Mouse (Mus musculus) yolk sac, embryonic 10.5 days (tissue): ENCODE measurements around the gene Tmprss9.

Source experiments
- DNase-seq: peaks from one replicate; pipeline ENCODE4 v3.0.0-alpha.2; 2017; ENCODE audit warnings: low spot score

Gene Tmprss9

DNA sequence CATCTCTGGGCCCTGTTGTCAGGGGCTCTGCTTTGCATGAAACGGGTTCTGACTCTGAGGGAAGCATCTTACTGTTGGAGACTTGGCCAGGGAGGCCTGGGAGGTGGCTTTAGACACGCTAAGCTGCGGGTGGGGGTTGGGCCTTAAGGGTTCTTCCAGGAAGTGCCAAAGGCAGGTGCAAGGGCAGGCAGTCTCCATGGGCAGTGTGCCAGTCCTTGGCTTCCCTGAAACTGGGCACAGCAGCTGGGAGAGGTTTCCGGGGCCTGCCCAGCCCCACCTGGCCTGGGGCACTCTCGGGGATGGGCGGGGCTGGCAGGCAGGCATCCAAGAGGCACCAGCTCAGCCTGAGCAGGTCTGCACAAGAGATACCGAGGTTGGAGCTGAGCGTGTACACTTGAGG is 66.0 kb downstream of the Tmprss9 start:
- DNase-seq = no peak

DNA sequence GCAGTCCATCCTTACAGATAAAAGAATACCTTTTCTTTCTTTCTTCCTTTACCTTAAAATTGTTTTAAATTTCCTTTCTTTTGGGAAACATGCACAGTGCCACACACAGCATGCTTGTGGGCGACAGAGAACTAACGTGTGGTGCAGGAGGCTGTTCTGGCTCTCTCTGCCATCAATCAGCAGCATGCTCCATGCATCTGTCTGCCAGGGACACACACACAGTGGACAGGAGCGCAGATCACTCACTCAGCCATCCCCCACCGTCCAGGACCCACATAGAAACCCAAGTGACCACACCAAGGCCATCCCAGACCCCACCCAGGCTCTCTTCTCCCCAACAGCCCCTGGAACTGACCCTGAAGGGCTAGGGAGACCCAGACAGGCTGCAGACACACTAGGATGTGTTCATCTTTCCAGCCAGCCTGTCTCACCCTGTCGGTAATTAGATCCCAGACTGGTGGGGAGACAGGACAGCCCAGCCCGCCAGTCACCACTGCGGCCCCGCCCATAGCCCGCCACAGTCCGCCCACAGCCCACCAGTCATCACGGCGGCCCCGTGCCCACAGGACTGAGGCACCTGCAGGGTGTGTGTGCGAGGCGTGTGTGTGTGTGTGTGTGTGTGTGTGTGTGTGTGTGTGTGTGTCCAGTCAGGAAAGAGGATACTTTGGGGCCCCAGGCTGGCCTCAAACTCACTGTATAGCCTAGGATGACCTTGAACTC is 67.3 kb downstream of the Tmprss9 start:
- no peak for DNase-seq

DNA sequence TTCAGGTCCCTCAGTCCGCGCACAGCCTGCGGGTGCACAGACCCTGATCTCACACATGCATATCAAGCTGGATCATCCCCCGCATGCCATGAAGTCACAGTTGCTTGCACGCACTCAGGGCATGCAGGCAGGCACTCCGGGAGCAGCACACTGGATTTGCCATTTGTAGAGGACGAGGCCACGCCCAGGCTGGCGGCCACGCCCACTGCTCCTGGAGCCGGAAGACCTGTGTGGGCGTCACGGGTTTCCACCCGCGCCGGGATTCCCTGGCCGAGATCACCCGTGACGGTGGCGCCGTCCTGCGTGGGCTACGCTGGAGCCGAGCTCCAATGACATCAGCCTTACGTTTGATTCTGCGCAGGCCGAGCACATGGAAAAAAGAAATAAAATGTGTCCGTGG is 68.0 kb downstream of the Tmprss9 start:
- DNase-seq = peak; percentile 70

DNA sequence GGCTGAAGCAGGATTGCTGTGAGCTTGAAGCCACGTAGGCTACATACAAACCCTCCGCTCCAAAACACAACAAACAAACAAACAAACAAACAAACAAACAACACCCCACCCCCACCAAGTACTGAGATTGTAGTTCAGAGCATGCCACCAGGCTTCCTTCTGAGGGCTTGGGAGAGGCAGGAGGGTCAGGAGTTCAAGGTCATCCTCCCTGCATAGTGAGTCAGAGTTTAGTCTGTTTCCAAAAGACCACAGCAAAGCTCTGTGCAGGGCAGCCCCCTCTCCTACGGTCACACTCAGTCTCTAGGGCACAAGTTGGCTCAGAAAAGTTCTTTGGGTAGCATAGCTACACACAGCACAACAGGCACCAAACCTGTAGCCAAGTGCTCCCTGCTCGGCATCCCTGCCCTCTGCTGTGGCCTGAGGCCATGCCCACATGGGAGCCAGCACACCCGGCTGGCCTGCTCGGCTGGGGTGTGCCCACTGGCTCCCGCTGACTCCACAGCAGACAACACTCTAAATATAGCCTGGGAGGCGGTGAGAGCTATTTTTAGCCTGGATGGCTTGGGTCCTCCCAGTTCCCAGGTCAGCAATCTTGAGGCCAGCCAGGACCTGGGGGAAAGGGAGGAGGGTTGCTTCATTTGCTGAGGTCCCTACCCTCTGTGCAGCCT is 68.8 kb downstream of the Tmprss9 start:
- peak; percentile 76 for DNase-seq

DNA sequence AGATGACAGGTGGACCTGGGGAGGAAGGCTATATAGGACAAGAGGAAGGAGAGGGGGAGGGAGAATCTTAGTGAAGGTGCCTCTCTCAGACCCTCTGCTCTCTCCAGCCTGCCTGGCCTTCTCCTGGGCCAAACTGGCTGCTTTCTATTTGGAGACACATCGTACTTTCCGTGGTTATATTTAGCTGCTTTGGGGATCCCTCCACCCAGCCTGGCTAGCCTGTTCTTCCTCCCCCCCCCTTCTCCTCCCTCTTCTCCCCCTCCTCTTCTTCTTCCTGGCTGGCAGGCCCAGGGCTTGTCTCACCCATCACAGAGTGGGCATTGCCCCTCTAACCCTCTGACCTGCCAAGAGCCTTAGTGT is 69.3 kb downstream of the Tmprss9 start:
- DNase-seq = no peak

DNA sequence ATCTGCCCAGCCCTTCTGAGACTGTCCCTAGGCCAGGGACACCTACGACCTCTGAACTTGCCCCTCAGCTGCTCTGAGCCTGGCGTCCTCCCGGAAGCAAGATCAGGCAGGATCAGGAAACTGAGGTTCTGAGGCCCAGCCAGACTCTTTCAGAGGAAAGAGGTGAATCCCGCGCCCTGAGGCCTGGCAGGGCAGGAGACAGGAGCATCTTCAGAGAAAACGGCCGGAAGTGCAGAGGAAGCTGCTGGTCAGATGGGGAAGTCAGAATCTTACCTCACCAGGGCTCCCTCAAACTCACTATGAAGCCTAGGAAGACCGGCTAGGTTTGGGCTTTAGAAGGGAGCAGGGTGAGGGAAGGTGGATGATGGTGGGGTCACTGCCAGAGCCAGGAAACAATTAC is 71.3 kb downstream of the Tmprss9 start:
- DNase-seq = no peak

DNA sequence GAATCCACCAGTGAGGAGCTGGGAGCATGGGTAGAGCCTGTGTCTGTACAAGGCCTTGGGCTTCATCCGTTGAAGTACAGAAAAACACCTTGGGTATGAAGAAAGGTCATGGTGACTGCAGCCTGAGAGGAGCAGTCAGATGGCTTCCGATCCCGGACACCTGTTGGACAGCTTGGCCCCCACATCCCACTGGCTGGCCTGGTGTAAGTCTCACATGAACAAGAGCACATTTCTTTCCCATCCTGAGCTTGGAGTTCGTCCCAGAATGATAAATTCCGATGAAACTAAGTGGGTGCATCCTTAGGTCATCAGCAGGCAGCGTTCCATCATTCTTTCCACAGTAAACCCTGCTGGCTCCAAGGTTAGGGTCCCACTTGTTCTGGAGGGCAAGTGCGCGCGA is 72.1 kb downstream of the Tmprss9 start:
- DNase-seq = no peak

DNA sequence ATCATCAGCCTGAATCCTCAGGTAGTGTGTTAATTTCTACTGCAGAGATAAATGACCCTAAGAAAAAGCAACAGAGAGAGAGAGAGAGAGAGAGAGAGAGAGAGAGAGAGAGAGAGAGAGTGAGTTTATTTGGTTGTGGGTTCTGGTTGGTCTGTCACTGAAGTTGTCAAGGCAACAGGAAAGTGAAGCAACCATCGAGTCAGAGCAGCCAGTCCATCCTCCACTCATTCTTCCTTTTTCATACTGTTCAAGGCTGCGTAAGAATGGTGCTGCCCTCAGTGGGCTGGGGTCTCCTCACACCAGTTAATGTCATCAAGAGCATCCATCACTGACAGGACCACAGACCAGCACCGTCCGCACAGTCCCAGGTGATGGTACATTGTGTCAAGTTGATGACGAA is 72.6 kb downstream of the Tmprss9 start:
- no peak for DNase-seq

DNA sequence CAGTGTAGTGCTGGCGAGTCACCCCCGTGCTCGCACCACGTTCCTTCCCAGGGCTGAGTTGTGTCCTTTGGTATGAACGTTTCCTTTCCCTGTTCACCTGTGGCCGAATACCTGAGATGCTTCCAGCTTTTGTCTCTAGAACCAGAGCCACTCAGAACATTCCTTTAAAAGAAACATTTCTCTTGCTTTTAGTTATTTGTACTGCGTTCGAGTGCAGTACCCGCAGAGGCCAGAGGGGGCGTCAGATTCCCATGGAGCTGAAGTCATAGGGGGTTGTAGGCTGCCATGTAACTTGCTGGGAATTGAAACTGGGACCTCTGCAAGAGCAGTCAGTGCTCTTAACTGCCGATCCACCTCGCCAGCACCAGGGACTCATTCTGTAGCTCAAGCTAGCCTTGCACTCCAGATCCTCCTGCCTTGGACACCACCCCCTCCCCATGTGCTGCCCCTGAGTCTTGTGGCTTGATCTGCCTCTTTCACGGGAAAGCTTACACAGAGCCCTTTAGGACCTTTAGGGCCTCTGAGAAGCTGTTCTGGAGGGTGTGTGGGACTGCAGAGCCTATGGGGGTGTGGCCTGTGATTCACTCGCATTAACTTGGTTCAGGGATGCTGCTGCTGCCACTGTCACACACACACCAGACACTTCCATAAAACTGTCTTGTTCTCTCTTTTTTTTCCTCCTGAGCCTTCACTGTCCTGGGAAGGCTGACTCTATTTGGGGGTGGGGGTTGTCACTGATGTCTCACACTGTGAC is 75.2 kb downstream of the Tmprss9 start:
- no peak for DNase-seq

DNA sequence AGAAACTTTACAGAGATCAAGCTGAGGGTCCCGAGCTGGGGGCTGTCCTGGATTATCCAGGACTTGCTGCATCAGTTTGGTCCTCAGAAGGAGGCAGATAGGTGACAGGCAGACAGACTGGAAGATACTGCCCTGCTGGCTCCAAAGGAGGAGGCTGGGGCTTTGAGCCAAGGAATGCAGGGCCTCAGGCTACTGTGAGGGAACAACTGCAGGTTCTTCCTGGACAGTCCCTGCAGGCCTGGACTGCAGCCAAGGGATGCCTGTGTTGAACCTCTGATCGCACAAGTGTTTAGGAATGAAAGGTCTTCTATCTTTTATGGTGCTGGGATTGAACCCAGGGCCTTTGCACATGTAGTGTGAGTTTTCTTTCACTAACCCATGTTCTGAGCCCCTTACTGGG is 76.2 kb downstream of the Tmprss9 start:
- no peak for DNase-seq

DNA sequence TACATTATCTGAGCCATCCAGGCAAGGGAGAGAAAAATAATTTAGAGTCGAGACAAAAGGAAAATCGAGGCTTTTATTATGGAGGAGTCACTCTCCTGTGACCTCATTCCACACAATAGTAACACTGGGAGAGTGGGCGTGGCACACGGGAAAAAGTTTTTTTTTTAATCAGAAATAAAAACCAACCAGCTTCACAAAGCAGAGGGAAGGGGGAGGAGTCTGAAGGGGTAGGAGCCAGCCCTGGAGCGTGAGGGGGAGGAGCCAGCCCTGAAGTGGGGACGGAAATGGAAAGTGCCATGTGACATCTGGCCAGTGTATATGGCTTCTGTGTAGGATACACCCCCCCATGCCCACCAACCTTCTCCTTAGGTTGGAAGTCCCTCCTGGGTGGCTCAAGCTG is 76.9 kb downstream of the Tmprss9 start:
- no peak for DNase-seq

DNA sequence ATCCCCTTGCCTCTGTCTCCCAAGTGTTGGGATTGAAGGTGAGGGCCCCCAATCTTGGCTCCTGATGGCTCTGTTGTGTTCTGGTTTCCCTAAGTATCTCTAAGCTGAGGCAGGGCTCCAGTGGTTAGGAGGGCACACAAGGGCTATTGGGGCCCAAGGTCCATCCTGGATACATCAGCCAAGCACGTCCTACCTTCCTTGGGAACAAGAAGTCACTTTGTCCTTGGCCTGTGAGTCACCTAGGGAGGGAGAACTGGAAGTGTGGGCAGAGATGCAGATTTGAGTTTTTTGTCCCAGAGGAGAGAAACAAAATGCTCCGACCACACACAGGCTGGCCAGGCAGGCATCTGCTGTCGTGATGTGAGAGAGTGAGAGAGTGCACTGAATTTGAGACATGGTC is 77.4 kb downstream of the Tmprss9 start:
- no peak for DNase-seq
